Mouse (Mus musculus): ENCODE measurements around the gene Cenpo. TPM values are rescaled to one million over a fixed set of nuclear protein-coding genes. Genes with fewer than 3 reads are reported as not detected.

Cenpo gene
- 17.2 and 20.7 TPM in 2 replicates for polyA plus RNA-seq (2014; fragmentation: Nextera tagmentation; extraction: Ambion mirVana)

GRCm38 (mm10) chr12:4233572-4234508, at the start of gene Cenpo, which contains the start of gene Ptrhd1:
Gene Cenpo, minus strand, starts transcription at chr12:4234294.
Gene Ptrhd1, plus strand, starts transcription at chr12:4234027.
- DNase-seq (ENCODE audit: low spot score) (peak; percentile 94), ATAC-seq (ENCODE audit: low FRiP score) (peak; percentile 99)
- H3K27ac ChIP-seq (ENCODE audit: low read depth, low read length) = peak within 1 kb of the TSS; percentile 76
- no peaks in the 10 kb centered on the region for H3K36me3 ChIP-seq (ENCODE audit: control insufficient read depth, insufficient read depth, low read length)
- H3K4me1 ChIP-seq (replicated peaks; ENCODE audit: control insufficient read depth, insufficient read depth, low read length) = no peaks in the 10 kb centered on the region
- H3K4me2 ChIP-seq (replicated peaks; ENCODE audit: low read depth, low read length) = peak within 1 kb of the TSS; percentile 50
- H3K4me3 ChIP-seq (ENCODE audit: low read depth, low read length) = peak within 1 kb of the TSS; percentile 54
- WGBS = under 1% methylated on average over 50 of the region's 50 CpGs
- H3K9ac ChIP-seq (ENCODE audit: low read depth, low read length) = peak within 1 kb of the TSS; percentile 56
- H3K27me3 ChIP-seq (ENCODE audit: control insufficient read depth, insufficient read depth, low read length) = no peaks in the 10 kb centered on the region
- H3K9me3 ChIP-seq (ENCODE audit: control insufficient read depth, low read length) = no peaks in the 10 kb centered on the region

GRCm38 (mm10) chr12:4279878-4280277, 45.8 kb upstream of the Cenpo start:
- Histone ChIP-seq H3K27ac (ENCODE audit: low read depth, low read length) (no peak overlapping the region), H3K4me3 (ENCODE audit: low read depth, low read length) (no peak overlapping the region), H3K36me3 (ENCODE audit: control insufficient read depth, insufficient read depth, low read length) (0 out of 2 replicates have a peak, but pooled peaks cover 2% of the 10 kb centered on the region), H3K9ac (ENCODE audit: low read depth, low read length) (no peak overlapping the region), H3K9me3 (ENCODE audit: control insufficient read depth, low read length) (no peaks in the 10 kb centered on the region), H3K27me3 (ENCODE audit: control insufficient read depth, insufficient read depth, low read length) (no peaks in the 10 kb centered on the region), H3K4me2 (replicated peaks; ENCODE audit: low read depth, low read length) (no peak overlapping the region), H3K4me1 (replicated peaks; ENCODE audit: control insufficient read depth, insufficient read depth, low read length) (no peaks in the 10 kb centered on the region)
- DNase-seq (ENCODE audit: low spot score) = no peak
- 92% methylated on average over 3 of the region's 3 CpGs for WGBS
- no peak for ATAC-seq (ENCODE audit: low FRiP score)

- DNase-seq (ENCODE audit: low spot score) (no peak), ATAC-seq (ENCODE audit: low FRiP score) (no peak)
- no peak overlapping the region for H3K9ac ChIP-seq (ENCODE audit: low read depth, low read length)
- H3K36me3 ChIP-seq (ENCODE audit: control insufficient read depth, insufficient read depth, low read length) = 0 out of 2 replicates have a peak, but pooled peaks cover 2% of the 10 kb centered on the region
- no peaks in the 10 kb centered on the region for H3K9me3 ChIP-seq (ENCODE audit: control insufficient read depth, low read length)
- WGBS = 89% methylated on average over 3 of the region's 3 CpGs
- no peak overlapping the region for H3K4me2 ChIP-seq (replicated peaks; ENCODE audit: low read depth, low read length)
- no peak overlapping the region for H3K4me3 ChIP-seq (ENCODE audit: low read depth, low read length)
- H3K4me1 ChIP-seq (replicated peaks; ENCODE audit: control insufficient read depth, insufficient read depth, low read length) = no peaks in the 10 kb centered on the region
- no peak overlapping the region for H3K27ac ChIP-seq (ENCODE audit: low read depth, low read length)
- H3K27me3 ChIP-seq (ENCODE audit: control insufficient read depth, insufficient read depth, low read length) = no peaks in the 10 kb centered on the region
Measured at GRCm38 (mm10) chr12:4278978-4279755, 45.1 kb upstream of the Cenpo start.

GRCm38 (mm10) chr12:4271078-4271477, 37.0 kb upstream of the Cenpo start:
- ATAC-seq (ENCODE audit: low FRiP score) = no peak
- WGBS = 97% methylated on average over 6 of the region's 6 CpGs
- H3K27me3 ChIP-seq (ENCODE audit: control insufficient read depth, insufficient read depth, low read length) = no peaks in the 10 kb centered on the region

GRCm38 (mm10) chr12:4267765-4268164, 33.7 kb upstream of the Cenpo start:
- 95% methylated on average over 4 of the region's 4 CpGs for WGBS
- no peak overlapping the region for H3K9ac ChIP-seq (ENCODE audit: low read depth, low read length)
- H3K4me2 ChIP-seq (replicated peaks; ENCODE audit: low read depth, low read length) = no peak overlapping the region
- H3K4me3 ChIP-seq (ENCODE audit: low read depth, low read length) = no peak overlapping the region
- H3K27me3 ChIP-seq (ENCODE audit: control insufficient read depth, insufficient read depth, low read length) = no peaks in the 10 kb centered on the region
- H3K9me3 ChIP-seq (ENCODE audit: control insufficient read depth, low read length) = no peaks in the 10 kb centered on the region
- no peak for ATAC-seq (ENCODE audit: low FRiP score)
- DNase-seq (ENCODE audit: low spot score) = no peak
- no peak overlapping the region for H3K27ac ChIP-seq (ENCODE audit: low read depth, low read length)
- no peaks in the 10 kb centered on the region for H3K4me1 ChIP-seq (replicated peaks; ENCODE audit: control insufficient read depth, insufficient read depth, low read length)
- peaks cover 3% of the 10 kb centered on the region; the same call in 1 of the 2 replicates for H3K36me3 ChIP-seq (ENCODE audit: control insufficient read depth, insufficient read depth, low read length)

More at GRCm38 (mm10) chr12:4271078-4271477, 37.0 kb upstream of the Cenpo start:
- no peaks in the 10 kb centered on the region for H3K9me3 ChIP-seq (ENCODE audit: control insufficient read depth, low read length)
- no peak overlapping the region for H3K9ac ChIP-seq (ENCODE audit: low read depth, low read length)
- no peaks in the 10 kb centered on the region for H3K4me1 ChIP-seq (replicated peaks; ENCODE audit: control insufficient read depth, insufficient read depth, low read length)
- no peak for DNase-seq (ENCODE audit: low spot score)
- H3K27ac ChIP-seq (ENCODE audit: low read depth, low read length) = no peak overlapping the region
- H3K4me2 ChIP-seq (replicated peaks; ENCODE audit: low read depth, low read length) = no peak overlapping the region
- H3K36me3 ChIP-seq (ENCODE audit: control insufficient read depth, insufficient read depth, low read length) = peaks cover 5% of the 10 kb centered on the region; the same call in 1 of the 2 replicates
- no peak overlapping the region for H3K4me3 ChIP-seq (ENCODE audit: low read depth, low read length)

- ATAC-seq (ENCODE audit: low FRiP score) (no peak), DNase-seq (ENCODE audit: low spot score) (no peak)
- no peak overlapping the region for H3K9ac ChIP-seq (ENCODE audit: low read depth, low read length)
- no peak overlapping the region for H3K4me2 ChIP-seq (replicated peaks; ENCODE audit: low read depth, low read length)
- H3K4me3 ChIP-seq (ENCODE audit: low read depth, low read length) = no peak overlapping the region
- H3K4me1 ChIP-seq (replicated peaks; ENCODE audit: control insufficient read depth, insufficient read depth, low read length) = no peaks in the 10 kb centered on the region
- H3K27me3 ChIP-seq (ENCODE audit: control insufficient read depth, insufficient read depth, low read length) = no peaks in the 10 kb centered on the region
- no peaks in the 10 kb centered on the region for H3K9me3 ChIP-seq (ENCODE audit: control insufficient read depth, low read length)
- no peaks in the 10 kb centered on the region for H3K36me3 ChIP-seq (ENCODE audit: control insufficient read depth, insufficient read depth, low read length)
- H3K27ac ChIP-seq (ENCODE audit: low read depth, low read length) = no peak overlapping the region
- 90% methylated on average over 16 of the region's 16 CpGs for WGBS
Measured at GRCm38 (mm10) chr12:4252742-4253655, 18.9 kb upstream of the Cenpo start.

- Histone ChIP-seq H3K27me3 (ENCODE audit: control insufficient read depth, insufficient read depth, low read length) (no peaks in the 10 kb centered on the region), H3K27ac (ENCODE audit: low read depth, low read length) (no peak overlapping the region), H3K36me3 (ENCODE audit: control insufficient read depth, insufficient read depth, low read length) (no peaks in the 10 kb centered on the region), H3K4me2 (replicated peaks; ENCODE audit: low read depth, low read length) (no peak overlapping the region), H3K4me1 (replicated peaks; ENCODE audit: control insufficient read depth, insufficient read depth, low read length) (no peaks in the 10 kb centered on the region), H3K9me3 (ENCODE audit: control insufficient read depth, low read length) (no peaks in the 10 kb centered on the region), H3K4me3 (ENCODE audit: low read depth, low read length) (no peak overlapping the region), H3K9ac (ENCODE audit: low read depth, low read length) (no peak overlapping the region)
- WGBS = 89% methylated on average over 6 of the region's 6 CpGs
- DNase-seq (ENCODE audit: low spot score) = no peak
- ATAC-seq (ENCODE audit: low FRiP score) = no peak
Measured at GRCm38 (mm10) chr12:4249786-4250185, 15.7 kb upstream of the Cenpo start.

- DNase-seq (ENCODE audit: low spot score) (no peak), ATAC-seq (ENCODE audit: low FRiP score) (no peak)
- 89% methylated on average over 10 of the region's 10 CpGs for WGBS
- H3K9me3 ChIP-seq (ENCODE audit: control insufficient read depth, low read length) = no peaks in the 10 kb centered on the region
- no peak overlapping the region for H3K9ac ChIP-seq (ENCODE audit: low read depth, low read length)
- no peak overlapping the region for H3K4me2 ChIP-seq (replicated peaks; ENCODE audit: low read depth, low read length)
- H3K36me3 ChIP-seq (ENCODE audit: control insufficient read depth, insufficient read depth, low read length) = no peaks in the 10 kb centered on the region
- no peaks in the 10 kb centered on the region for H3K27me3 ChIP-seq (ENCODE audit: control insufficient read depth, insufficient read depth, low read length)
- no peaks in the 10 kb centered on the region for H3K4me1 ChIP-seq (replicated peaks; ENCODE audit: control insufficient read depth, insufficient read depth, low read length)
- no peak overlapping the region for H3K4me3 ChIP-seq (ENCODE audit: low read depth, low read length)
- H3K27ac ChIP-seq (ENCODE audit: low read depth, low read length) = no peak overlapping the region
Measured at GRCm38 (mm10) chr12:4245742-4246141, 11.6 kb upstream of the Cenpo start.

Measured in hindbrain, embryonic 11.5 days (tissue).